Mouse (Mus musculus): ENCODE data around the gene Xrcc6. TPM values are rescaled to one million over a fixed set of nuclear protein-coding genes. Genes with fewer than 3 reads are reported as not detected.
A peak's percentile ranks its signal among the peaks of the same experiment; 100 is the strongest.

The Xrcc6 gene
- total RNA-seq, 2 experiments from 2014 or later, result 26.3 to 27.1 TPM

DNA sequence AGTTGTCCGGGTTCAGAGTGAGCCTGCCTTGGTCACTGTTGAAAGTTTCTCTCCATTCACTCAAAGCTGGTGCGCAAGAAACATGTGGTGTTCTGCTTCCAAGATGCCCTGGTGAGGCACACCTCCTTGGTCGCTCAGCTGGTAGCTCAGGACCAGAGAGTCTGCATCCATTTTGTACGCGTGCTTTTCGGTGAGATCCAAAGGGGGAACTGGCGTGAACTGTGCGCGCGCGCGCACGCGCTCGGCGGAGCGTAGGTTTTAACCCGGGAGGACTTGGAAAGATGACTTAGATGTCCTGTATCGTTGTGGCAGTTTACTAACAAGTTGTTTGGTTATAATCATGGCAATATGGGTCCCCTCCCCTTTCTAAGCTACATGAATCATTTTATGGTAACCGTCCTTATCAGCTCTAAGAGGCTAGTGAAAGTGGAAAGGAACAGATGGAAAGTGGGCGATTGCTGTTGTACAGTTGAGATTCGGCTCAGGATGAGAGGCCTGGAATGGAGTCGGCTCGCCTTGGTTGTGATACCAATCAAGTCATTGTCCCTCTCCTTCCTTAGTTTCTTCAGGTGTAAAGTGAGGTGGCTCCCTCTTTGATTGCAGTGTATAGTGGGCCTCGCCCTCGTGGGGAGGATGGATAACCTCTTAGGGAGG, 84.3 kb downstream of the Xrcc6 start:
- peak in 1 of 2 experiments; percentile 51 for DNase-seq (ENCODE audit: low spot score in 2 of 2)

DNA sequence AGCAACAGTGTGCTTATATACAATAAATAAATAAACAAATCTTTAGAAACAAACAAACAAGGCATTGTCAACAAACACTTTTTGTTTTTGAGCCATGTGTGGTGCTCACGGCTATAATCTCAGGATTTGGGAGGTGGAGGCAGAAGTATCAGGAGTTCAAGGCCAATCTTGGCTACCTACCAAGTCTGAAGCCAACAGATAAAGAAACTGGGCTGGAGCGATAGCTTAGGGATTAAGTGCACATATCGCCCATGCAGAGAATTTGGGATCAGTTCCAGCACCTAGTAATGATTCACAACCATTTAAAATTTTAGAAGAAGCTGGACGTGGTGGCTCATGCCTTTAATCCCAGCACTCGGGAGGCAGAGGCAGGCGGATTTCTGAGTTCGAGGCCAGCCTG, 85.9 kb downstream of the Xrcc6 start:
- no peak for DNase-seq (ENCODE audit: low spot score in 2 of 2)

DNA sequence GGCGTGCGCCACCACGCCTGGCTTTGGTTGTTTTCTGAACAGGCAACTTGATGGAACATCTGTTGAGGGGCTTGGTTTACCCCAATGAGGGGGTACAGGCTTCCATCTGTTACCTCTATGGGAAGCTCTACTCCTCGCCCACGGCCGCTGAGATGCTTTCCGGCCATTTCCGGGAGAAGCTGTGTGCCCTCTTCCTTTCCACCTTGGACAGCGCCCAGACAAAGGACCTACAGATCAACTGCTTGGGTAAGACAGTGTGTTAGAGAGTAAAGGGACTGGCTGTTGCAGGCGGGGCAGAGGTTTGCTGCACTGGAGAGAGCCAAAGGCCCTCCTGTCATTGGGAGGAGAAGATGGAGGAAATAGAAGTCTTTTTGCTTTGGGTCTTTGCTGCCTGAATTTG, 92.2 kb downstream of the Xrcc6 start:
- no peak for DNase-seq (ENCODE audit: low spot score in 2 of 2)

DNA sequence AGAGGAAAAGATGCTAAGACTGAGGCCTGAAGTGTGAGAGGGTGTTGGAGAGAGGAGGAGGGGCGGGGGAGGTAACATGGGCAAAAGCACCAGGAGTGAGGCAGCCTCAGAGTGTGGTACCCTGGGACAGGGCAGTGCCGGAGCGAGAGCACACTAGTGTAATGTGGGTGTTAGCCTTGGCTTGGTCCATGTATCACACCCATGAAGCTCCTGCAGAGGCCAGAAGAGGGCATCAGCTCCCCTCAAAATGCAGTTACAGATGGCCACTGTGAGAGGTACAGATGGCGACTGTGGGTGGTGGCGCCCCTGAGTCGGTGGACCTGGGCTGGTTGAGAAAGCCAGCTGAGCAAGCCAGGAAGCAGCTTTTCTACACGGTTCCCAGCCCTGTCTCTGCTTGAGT, 93.5 kb downstream of the Xrcc6 start:
- DNase-seq (ENCODE audit: low spot score in 2 of 2), result peak; percentile 64 to 85

DNA sequence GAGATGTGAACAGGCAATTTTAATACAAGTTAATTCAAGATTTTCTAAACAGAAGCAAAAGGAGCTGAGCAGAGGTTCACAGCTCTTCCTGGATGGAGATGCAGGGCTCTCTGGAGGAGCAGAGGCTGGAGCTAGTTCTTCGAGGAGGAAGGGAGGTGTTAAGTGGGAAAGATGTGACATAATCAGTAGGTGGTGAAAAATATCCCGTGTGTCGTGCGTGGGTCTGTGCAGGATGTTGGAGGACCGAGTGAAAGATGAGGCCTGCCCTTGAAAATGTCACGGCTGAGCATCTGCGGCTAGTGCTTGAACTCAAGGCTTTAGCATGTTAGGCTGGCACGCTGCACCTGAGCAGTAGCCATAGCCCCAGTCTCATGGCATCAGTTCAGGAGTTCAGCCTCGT, 98.0 kb downstream of the Xrcc6 start:
- DNase-seq (ENCODE audit: low spot score in 2 of 2), result no peak

DNA sequence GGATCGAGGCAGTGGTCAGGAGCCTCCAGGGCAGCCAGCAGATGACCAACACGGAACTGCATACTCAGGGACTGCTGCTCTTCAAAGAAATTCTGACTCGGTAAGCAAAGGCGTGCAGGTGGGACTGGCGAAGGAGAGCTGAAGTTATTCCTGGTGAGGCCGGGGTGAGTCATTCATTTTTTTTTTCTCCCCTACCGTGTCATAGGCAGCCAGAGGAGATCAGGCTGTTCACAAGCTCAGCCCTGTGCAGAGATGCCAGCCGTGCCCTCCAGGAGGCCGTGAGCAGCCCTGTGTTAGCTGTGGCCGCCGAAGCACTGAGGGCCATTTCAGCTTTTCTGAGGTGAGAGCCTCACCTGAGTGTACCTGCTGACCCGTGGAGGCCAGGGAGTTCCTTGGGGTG, 98.5 kb downstream of the Xrcc6 start:
- no peak for DNase-seq (ENCODE audit: low spot score in 2 of 2)

DNA sequence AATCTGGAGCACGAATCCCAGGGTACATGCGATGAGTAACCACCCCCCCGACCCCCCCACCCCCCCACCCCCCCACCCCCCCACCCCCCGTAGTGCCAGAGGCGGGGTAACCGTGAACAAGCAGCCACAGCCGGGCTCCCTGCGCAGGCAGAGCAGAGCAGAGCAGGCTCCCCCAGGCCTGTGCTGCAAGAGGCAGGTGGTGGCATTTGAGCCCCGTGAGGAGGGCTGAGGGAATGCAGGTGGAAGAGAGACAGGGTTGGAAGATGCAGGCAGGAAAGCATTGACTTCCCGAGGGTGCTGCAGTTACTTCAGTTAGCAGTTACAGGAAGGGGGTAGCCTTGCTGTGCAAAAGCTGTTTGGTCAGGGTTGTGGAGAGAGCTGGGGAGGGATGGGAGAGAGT, 99.6 kb downstream of the Xrcc6 start:
- no peak for DNase-seq (ENCODE audit: low spot score in 2 of 2)

Other genes starting within 250 kb of the Xrcc6 start
- 100 to 1,000 TPM; 154 to 159 TPM for gene Zc3h7b, start 242.8 kb upstream of the Xrcc6 start, total RNA-seq (2021)
- 100 to 1,000 TPM; 158 to 167 TPM for gene Rangap1, start 242.3 kb upstream of the Xrcc6 start, total RNA-seq (2021)
- gene Tef, start 185.4 kb upstream of the Xrcc6 start, total RNA-seq (2021), result 100 to 1,000 TPM; 293 to 297 TPM
- gene Tob2, start 129.0 kb upstream of the Xrcc6 start, total RNA-seq (2021), result 10 to 100 TPM; 33.8 to 45.2 TPM
- gene Phf5a, start 115.9 kb upstream of the Xrcc6 start, total RNA-seq (2021), result 10 to 100 TPM; 34.3 to 36.2 TPM
- 100 to 1,000 TPM; 452 to 460 TPM for gene Aco2, start 115.5 kb upstream of the Xrcc6 start, total RNA-seq (2021)
- 10 to 100 TPM; 47.4 to 50.7 TPM for gene Polr3h, start 61.6 kb upstream of the Xrcc6 start, total RNA-seq (2021)
- 10 to 100 TPM; 71.1 to 72.6 TPM for gene Csdc2, start 51.1 kb upstream of the Xrcc6 start, total RNA-seq (2021)
- gene Pmm1, start 26.9 kb upstream of the Xrcc6 start, total RNA-seq (2021), result 100 to 1,000 TPM; 216 to 221 TPM
- not detected for gene 1700029P11Rik, start 7.3 kb upstream of the Xrcc6 start, total RNA-seq (2021)
- gene Desi1, start 46.0 kb downstream of the Xrcc6 start, total RNA-seq (2021), result 100 to 1,000 TPM in 1 of 2 experiments, 10 to 100 TPM in 1; 96.5 to 108 TPM
- gene Snu13, start 59.8 kb downstream of the Xrcc6 start, total RNA-seq (2021), result 100 to 1,000 TPM; 117 TPM
- not detected for gene 4930407I10Rik, start 71.3 kb downstream of the Xrcc6 start, total RNA-seq (2021)
- gene Mei1, start 82.2 kb downstream of the Xrcc6 start, total RNA-seq (2021), result under 1 TPM; 0.25 to 0.50 TPM
- 10 to 100 TPM; 12.4 to 12.9 TPM for gene Ccdc134, start 140.1 kb downstream of the Xrcc6 start, total RNA-seq (2021)
- 100 to 1,000 TPM; 175 to 189 TPM for gene Srebf2, start 159.3 kb downstream of the Xrcc6 start, total RNA-seq (2021)
- 1 to 10 TPM; 1.4 to 1.9 TPM for gene Shisa8, start 225.0 kb downstream of the Xrcc6 start, total RNA-seq (2021)
- gene Tnfrsf13c, start 236.5 kb downstream of the Xrcc6 start, total RNA-seq (2021), result under 1 TPM; 0.47 to 0.76 TPM